Mouse (Mus musculus): ENCODE data around the gene Tmem189. TPM values are rescaled to one million over a fixed set of nuclear protein-coding genes. Genes with fewer than 3 reads are reported as not detected.

Gene Tmem189
- total RNA-seq, 2 experiments from 2014 or later = 10.4 to 15.0 TPM

DNA sequence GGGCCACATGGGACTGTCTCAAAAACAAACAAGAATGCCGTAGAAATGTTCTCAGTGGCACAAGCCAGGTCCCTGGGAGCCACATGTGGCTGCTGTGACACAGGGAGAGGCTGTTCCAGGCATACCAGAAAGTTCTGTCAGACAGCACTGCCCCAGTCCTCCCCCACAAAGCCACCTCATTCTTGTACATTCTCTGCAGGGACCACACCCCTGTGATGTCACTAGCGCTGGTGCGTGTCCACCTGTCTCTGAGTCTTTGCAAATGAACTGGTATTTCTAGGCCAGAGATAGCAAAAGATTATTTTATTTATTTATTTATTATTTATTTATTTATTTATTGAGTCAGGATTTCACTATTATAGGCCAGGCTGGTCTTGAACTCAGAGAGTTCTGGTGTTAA lies 5.9 kb downstream of the Tmem189 start:
- DNase-seq (ENCODE audit: low spot score) = no peak

DNA sequence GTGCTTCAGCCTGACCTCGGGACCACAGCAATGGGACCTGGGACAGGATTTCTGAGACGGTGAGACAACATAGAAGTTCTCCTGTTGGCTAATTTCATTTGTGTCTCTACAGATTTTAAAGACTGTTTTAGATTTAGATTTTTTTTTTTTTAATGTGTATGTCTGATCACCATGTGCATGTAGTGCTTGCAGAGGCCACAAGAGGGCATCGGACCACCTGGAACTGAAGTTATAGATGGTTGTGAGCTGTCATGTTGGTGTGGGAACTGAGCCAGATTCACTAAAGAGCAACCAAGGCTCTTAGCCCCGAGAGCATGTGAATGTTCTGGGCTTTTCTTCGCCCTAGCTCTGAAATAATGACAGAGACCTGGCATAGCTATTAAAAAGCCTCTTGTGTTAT lies 9.0 kb downstream of the Tmem189 start:
- DNase-seq (ENCODE audit: low spot score) = no peak

DNA sequence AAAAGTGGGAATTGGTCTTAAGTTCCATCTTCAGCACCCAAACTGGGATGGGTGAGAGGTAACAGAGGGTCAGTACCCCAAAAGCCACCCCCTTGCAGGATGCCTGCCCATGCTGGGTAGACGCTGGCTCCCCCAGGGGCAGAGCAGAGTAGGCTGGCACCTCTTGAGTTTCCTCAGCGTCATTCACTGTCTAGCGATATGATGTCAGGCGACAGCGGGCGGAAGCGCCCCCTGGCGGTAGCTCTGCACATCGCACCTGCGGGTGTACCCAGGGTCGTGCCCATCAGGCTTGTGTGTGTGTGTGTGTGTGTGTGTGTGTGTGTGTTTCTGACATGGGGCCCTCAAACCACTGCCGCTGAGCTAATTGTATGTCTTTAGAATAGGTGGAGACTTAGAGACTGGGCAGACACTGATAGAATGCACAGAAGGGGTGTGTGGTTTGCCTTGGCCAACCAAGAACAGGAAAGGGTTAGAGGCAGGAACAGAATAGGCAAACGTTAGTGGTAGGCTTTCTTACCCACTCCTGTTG lies 9.7 kb downstream of the Tmem189 start:
- peak; percentile 87 for DNase-seq (ENCODE audit: low spot score)

DNA sequence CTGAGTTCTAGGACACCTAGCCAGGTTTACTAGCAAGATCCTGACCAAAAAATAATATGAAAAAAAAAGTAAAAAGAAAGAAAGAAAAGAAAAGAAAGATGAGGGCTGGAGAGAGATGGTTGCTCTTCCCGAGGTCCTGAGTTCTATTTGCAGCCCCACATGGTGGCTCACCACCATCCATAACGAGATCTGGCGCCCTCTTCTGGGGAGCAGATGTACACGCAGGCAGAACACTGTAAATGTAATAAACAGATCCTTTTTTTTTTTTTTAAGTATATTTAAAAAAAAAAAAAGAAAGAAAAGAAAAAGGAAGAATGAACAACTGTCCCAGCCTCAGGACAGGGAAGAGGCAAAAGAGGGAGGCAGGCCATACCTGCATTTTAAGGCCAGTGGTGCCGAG lies 11.0 kb downstream of the Tmem189 start:
- DNase-seq (ENCODE audit: low spot score) = no peak

DNA sequence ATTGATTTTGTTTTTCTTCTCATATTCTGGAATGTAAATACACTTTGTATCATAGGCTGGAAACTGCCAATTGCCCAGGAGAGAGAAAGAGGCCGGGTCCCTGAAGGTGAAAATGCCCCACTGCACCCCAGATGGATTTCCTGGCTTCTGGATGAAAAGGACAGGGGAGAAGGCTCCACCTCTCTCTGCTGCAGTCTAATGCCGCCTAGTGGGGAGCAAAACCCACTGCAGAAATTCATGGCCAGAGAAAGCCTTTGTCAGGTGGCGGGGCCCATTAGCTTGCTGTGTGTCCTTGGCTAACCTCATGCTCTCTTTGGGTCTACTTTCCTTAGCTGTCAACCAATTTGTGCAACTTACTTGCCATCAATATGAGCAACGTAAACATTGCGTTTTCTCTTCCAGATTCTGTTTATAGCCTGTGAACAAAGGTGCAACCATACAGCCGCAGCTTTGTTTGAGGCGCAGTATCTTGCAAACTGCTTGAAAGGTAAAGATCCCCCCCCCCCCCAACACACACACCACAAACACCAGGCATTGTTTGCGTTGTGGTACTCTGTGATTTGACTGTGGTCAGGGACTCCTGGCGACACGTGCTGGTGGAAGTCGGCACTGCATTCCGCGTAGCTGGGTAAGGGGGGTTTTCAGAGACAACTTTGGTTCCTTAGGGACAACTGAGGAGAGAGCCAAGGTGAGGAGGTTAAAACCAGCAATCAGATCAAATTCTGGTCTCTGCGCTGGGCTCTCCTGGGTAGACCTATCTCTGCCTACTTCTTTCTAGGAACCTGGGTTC lies 14.3 kb downstream of the Tmem189 start:
- DNase-seq (ENCODE audit: low spot score) = no peak

DNA sequence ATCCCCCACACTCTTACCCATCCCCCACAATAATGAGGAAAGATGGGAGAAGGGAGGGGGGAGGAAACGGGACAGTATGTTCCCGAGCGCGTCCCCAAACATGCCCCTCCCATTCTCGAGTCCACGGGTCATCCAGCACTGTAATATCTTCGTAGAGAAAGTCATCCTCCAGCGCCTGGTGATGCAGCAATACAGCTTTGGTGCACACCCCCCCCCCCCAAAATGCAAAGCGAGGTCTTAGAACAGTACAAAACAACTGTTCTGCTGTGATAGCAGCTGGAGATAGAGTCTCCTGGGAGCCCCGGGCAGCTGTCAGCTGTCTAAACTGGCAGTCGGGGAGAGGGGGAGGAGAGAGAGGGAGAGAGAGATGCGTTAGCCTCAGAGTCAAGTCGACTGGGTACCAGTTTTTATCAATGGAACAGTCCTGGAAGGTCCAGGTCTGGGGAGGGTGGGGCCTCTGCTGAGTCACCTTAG lies 17.4 kb downstream of the Tmem189 start:
- DNase-seq (ENCODE audit: low spot score) = no peak

DNA sequence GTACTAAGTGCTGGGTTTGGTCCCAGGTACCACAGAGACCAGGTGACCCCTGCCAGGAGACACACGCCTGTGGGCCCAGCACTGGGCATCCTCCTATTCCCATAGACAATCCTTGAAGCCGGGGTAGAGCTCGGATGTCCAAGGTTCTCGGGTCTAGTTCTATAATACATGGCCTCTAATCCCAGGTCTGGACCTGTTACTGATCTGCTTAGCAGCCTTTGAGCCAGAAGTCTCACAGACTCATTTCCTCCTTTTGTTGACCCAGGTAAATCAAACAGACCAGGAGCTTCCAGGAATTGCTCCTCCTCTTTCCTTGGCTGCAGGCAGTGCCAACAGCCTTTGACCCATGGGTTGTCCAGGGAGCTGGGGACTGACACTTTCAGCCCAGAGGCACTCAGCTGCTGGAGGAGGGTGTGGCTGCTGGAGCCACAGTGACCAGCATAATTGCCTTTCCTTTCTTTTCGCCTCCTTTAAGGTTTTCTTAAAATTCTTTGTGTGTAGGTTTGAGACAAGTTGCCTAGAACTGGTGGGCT lies 18.5 kb downstream of the Tmem189 start:
- no peak for DNase-seq (ENCODE audit: low spot score)

DNA sequence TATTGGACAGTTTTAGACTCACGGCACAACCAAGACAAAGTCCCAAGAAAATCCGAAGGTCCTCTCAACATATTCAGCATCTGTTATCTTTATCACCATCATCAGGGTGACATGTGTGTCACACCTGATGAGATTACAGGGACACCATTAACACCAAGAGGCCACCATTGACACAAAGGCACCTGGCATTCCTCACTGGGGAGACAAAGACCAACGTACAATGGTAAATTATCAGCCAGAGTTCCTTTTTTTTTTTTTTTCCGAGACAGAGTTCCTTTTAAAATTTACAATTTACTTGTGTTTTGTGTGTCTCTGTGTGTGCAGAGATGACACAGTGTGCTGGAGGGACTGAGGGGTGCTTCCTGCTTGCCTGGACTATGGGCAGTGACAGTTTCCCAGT lies 20.2 kb downstream of the Tmem189 start:
- no peak for DNase-seq (ENCODE audit: low spot score)

DNA sequence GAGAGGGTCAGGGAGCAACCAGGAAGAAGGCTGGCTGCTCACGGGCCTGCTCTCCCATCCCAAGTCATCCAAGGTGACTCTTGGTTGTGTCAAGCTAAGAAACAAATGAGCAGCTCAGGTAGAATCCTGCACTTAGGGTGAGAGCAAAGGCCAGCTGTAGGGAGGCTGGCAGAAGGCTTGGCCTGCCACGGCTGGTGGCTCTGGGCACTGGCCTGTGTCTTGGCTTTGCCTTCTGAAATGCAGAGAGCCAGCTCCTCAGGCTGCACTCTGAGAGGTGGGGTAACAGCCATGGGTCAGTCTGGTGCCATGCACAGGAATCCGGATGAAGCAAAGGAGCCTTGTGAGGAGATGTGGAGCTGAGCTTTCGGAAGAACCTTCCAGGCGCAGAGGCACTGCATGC lies 21.2 kb downstream of the Tmem189 start:
- DNase-seq (ENCODE audit: low spot score) = no peak

DNA sequence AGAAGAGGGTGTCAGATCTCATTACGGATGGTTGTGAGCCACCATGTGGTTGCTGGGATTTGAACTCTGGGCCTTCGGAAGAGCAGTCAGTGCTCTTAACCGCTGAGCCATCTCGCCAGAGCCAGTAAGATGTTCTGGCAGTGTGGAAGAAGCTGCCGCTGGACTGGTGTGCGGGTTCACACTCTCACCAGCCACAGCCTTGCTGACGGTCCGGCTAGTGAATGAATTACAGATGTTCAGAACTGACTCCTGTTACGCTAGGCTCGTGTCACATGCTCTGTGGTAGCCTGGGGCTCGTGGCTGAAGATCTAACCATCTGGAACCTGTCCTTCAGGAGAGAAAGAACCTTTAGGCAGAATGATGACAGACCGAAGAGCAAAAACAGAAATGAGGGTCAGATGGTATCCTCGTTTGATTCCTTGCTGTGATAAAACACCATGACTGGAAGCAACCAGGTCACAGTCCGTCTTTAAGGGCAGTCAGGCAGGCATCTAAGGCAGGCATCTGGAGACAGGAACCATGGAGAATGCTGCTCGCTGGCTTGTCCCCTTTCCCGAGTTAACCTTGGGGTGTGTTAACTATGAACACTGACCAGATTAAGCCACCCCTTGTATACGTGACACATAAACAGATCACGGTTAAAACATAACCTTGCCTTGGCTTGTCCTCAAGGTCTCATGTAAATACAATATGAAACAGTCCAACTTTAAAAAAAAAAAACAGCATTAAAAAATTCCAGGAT lies 23.5 kb downstream of the Tmem189 start:
- no peak for DNase-seq (ENCODE audit: low spot score)

DNA sequence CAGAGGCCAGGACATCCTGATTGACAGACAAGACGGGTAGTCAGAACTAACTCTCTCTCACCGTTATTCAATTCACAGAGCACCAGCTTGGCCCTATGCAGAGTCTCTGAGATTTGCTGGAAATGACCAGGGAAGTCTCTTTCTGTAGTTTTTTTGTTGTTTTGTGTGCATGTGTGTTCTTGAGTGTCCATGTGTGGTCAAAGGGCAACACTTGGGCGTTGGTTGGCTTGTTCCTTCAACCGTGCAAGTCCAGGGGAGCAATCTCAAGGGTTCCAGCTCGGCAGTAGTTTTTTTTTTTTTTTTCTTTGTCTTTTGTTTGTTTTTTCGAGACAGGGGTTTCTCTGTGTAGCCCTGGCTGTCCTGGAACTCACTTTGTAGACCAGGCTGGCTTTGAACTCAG lies 26.9 kb downstream of the Tmem189 start:
- DNase-seq (ENCODE audit: low spot score) = no peak

DNA sequence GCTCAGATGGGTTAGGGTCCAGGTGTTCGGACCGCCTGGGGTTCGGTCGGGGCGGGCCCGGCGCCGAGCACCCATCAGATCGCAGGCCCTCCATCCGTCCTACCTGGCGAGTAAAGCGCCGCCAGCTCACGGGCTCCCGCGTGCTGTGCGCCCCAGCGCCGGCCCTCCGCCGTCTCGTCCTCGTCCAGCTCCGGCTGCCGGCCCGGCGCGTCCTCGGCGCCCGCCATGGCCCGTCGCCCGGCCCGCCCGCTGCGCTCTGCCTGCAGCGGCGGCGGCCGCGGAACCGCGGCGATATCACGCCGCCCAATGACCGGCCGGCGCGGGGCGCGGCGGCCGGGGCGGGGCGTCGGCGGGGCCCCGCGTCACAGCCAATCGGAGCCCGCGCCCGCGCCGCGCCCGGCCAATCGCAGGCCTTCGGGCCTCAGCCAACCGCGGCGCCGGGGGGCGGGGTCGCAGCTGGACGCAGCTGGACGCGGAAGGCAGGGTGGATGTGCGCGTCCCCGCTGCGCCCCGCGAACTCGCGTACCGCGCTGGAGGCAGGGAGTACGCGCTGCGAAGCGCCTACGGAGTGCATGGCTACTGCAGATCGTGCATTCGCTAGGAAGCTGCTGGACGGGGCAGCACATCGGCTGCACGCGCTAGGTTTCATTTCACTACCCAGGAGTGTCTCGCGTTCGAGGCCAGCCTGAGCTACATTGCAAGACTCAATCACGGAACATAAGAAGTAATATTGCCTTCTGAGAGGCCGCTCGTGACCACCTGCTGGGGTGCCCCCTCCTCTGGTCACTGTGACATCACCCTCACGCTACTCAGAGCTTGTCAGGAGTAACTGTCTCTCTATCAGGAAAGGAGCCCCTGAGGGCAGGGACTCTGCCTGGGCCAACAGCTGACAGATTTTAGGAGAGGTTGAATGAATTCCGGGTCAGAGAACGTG lies 28.1 kb downstream of the Tmem189 start, which contains the start of gene Gm20431:
Gm20431 (minus strand) TSS at position 227 of the 934 bp plus-strand sequence.
- DNase-seq (ENCODE audit: low spot score) = peak; percentile 92

DNA sequence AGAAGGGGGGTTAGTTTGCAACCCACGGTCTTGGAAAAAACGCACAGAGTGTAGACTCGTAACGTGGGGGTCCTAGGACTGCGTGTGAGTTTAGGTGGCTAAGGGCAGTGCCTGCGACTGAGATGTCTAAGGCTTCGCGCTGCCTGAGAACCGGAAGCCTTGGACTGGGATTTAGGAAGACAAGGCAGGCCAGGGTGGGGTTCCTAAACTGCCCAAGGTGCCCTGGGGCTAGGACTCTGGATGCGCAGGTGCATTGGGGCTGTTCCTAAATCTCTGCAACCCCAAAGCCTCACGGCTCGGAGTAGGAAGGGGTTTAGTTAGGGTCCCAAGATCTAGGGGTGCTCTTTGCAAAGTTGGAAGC lies 29.0 kb downstream of the Tmem189 start:
- DNase-seq (ENCODE audit: low spot score) = no peak

DNA sequence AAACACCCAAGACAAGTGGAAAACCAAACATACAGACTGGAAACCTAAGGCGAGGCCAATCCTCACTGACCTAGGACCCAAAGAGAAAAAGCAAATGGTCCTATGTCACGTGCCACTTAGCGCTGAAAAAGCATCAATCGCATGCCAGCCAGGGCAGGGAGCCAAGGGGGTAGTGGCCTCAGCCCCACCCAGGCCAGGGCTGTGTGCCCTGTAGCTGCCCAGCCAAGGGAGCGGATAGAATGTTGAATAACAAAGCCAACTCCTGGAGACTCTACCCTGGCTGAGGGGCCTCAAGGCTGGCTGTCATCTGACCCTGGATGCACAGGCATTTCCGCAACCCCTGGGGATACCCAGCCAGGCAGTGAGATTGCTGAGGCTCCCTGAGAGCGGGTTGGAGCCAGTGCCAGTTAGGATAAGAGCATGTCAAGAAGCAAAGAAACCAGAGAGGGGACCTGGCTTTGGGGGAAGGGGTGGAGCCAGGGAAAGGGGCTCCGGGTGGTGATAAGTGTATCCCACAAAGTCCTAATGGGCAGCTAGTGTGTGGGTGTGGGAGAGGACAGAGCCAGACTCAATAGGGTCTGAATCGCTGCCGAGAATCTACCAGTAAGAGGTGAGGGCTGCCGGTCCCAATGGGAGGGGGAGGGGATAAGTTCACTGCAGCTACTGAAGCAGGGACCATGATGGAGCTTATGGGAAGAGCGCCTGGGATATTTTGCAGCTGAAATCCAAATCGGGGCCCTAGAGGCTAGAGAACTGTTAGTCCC lies 29.6 kb downstream of the Tmem189 start:
- DNase-seq (ENCODE audit: low spot score) = peak; percentile 46

DNA sequence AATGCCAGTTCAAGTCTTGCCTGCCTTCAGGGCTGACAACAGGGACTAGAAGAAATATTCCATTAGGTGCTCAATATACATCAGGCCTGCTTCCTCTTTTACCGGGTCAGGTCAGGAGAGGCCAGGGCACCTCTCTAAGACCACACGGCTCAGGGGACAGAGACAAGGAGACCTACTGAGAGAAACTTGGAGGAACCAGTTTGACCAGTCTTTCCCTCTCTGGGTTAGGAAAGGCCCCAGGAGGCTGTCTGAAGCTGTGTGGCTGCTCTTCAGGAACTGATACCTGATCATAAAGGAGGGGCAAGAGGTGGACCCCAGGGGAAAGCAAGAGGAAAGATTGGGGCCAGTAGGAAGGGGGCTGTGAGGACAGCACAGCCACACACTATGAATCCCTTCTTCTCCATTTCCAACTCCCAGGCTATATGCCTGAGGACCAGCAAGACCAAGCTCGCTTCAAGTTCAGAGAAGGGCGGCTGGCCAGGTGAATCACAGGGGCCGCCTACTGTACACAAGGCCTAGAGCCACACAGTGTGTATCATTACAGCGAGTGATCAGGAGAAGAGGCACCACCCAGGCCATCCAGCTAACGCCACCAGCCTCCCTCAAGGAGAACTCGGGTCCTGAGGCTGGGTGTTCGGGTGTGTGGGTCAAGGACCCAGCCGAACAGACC lies 30.3 kb downstream of the Tmem189 start:
- DNase-seq (ENCODE audit: low spot score) = no peak

DNA sequence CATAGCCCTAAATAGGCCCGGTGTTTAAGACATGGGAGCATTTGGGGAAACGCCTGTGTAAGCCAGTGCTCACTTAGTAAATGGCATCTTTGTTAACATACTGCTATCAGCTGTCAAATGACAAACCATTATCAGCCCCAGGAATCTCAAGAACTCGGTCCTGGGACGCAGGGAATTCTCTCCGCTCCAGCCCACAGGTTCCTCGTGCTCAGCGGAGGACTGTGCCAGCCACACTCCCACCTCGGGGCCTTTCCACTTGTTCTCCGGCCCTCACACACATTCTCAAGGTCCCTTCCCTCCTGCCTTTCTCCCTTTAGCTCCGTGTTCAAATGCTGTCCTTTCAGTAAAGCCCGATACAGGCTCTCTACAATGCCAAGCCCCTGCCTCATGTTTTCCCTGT lies 30.9 kb downstream of the Tmem189 start:
- DNase-seq (ENCODE audit: low spot score) = no peak

DNA sequence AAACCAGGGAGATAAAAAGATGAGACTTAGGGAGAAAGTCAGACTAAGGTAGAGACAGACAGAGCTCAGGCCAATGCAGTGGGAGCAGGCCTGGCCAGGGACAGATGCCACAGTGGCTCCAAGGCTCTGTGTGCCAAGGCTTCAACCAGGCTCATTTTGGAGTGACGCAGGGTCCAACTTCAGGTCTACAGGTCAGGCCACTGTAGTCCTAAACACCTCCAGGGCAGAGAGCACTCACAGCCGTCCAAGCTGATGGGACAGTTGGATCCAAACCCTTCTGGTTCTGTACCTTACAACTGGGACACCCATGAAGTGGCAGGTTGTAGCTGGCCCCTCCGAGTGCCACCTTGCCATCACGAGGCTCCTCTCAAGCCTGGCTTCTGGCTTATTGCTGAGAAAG lies 31.6 kb downstream of the Tmem189 start:
- DNase-seq (ENCODE audit: low spot score) = no peak

DNA sequence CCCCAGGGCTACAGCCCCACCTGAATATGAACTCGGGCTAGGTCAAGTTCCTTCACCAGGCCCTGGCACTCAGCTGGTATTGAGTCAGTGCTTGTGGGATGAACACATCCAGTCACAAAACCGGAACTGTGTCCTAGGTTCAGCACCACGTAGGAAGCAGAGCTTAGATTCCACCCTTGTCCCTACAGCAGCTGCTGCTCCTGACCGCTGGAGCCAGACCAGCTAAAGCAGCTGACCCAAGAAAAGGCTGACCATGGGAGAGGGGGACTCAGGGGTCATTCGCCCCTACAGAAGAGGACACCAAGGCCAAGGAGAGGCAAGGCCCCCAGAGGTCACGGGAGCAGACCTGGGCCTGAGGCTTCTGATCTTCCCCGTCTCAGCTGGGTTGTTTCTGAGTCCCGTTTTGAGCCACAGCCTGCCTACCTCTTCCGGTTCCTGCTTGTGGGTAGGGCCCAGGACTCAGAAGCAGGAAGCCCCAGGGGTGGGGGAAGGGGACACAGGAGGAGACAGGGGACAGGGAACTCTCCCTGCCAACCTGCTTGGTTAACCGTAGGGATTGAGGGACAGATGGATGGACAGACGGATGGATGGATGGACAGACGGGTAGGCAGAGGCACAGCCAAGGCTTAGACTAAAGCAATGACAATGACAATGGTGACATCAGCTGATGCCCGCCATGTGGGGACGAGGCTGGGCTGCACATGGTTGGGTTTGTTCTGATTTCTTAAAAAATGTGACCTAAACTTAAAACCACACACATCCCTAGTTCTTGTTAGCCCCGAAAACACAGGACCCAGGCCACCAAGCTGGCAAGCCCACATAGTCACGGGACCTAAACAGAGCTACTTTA lies 32.8 kb downstream of the Tmem189 start:
- DNase-seq (ENCODE audit: low spot score) = no peak

All from gastrocnemius, adult 18-20 months (tissue).